ENCODE assay signal across 18 mouse cellular contexts in the genomic region with DNA sequence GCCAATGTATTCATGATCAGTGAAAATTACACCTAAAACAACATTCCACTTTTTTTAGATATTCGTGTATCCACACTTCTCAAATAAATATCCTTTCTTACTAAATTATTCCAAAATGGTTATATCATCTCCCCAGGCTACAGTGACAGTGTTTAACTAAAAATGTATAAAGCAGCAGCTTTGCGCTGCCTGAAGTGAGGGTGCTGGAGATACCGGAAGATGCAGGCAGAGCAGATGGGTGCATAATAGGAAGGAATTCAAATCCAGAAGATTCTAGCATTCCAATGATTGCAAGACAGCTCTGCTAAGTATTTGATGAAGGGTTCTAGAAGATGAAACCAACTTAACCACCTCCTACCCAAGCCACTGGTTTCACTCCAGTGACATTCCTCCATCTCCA.
"Had no signal": no experiment of that assay in that cellular context is flagged by ENCODE, and none has a peak within 500 bp of the region (broad histone marks: within the 10 kb centered on the region; RNA-seq: fewer than 3 reads in every experiment).

No protein-coding gene starts in this region.

- H3K36me3 ChIP-seq: lung, embryonic 15.5 days; midbrain, embryonic 13.5 days; midbrain, embryonic 15.5 days; neural tube, embryonic 12.5 days; stomach, embryonic 15.5 days had no signal

- H3K27me3 ChIP-seq: lung, embryonic 15.5 days; megakaryocyte, embryonic 14.5 days; midbrain, embryonic 13.5 days; midbrain, embryonic 15.5 days; neural tube, embryonic 12.5 days; stomach, embryonic 15.5 days had no signal

- H3K4me1 ChIP-seq: lung, embryonic 15.5 days; megakaryocyte, embryonic 14.5 days; midbrain, embryonic 13.5 days; midbrain, embryonic 15.5 days; neural tube, embryonic 12.5 days; stomach, embryonic 15.5 days had no signal

- ATAC-seq: liver, postnatal 0 days; lung, postnatal 0 days; midbrain, embryonic 13.5 days; midbrain, embryonic 15.5 days had no signal

- DNase-seq: liver, postnatal 0 days; lung, adult 2 months; lung, postnatal 14 days; lung, postnatal 36 days; right cerebral cortex, postnatal 14 days; thymus, adult 18-20 months; thymus, postnatal 14 days; thymus, postnatal 36 days had no signal

- H3K9me3 ChIP-seq: lung, embryonic 15.5 days; midbrain, embryonic 13.5 days; midbrain, embryonic 15.5 days; neural tube, embryonic 12.5 days; stomach, embryonic 15.5 days had no signal

- H3K27ac ChIP-seq: lung, embryonic 15.5 days; macrophage; midbrain, embryonic 13.5 days; midbrain, embryonic 15.5 days; neural tube, embryonic 12.5 days; stomach, embryonic 15.5 days; stomach, postnatal 0 days had no signal

- H3K4me2 ChIP-seq: lung, embryonic 15.5 days; midbrain, embryonic 11.5 days; midbrain, embryonic 13.5 days; midbrain, embryonic 15.5 days; neural tube, embryonic 12.5 days; stomach, embryonic 15.5 days had no signal

- H3K9ac ChIP-seq: liver, postnatal 0 days; lung, embryonic 15.5 days; midbrain, embryonic 13.5 days; midbrain, embryonic 15.5 days; neural tube, embryonic 12.5 days; stomach, embryonic 15.5 days had no signal

- H3K4me3 ChIP-seq: lung, embryonic 15.5 days; megakaryocyte, embryonic 14.5 days; midbrain, embryonic 13.5 days; midbrain, embryonic 15.5 days; neural tube, embryonic 12.5 days; stomach, embryonic 15.5 days had no signal
